Mouse (Mus musculus): ENCODE data around the gene Nipa1. TPM values are rescaled to one million over a fixed set of nuclear protein-coding genes. Genes with fewer than 3 reads are reported as not detected.

Nipa1 gene
- total RNA-seq, 2 experiments from 2014 or later = 65.4 to 66.1 TPM

DNA sequence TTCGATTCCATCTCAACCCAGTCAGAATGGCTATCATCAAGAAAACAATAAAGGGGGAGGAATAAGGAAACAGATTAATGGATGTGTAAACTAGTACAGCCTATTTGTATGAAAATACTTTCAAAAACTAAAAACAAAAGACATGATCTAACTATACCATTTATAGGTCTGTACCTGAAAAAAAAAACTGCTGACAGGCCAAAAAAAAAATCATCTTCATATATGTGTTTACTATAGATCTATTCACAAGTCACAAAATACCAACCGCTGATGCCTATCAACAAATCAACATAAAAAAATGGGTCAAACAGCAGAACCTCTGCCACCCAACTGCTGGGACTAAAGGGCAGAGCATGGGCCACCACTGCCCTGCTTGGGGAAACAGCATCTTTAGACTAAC lies 63.7 kb downstream of the Nipa1 start:
- intact Hi-C loops (cut with DNase I) = no loop called here
- DNase-seq = no peak

GRCm38 (mm10) chr7:55938341-55938740 lies 81.4 kb downstream of the Nipa1 start:
- DNase-seq = no peak
- intact Hi-C loops (cut with DNase I) = no loop called here

DNA sequence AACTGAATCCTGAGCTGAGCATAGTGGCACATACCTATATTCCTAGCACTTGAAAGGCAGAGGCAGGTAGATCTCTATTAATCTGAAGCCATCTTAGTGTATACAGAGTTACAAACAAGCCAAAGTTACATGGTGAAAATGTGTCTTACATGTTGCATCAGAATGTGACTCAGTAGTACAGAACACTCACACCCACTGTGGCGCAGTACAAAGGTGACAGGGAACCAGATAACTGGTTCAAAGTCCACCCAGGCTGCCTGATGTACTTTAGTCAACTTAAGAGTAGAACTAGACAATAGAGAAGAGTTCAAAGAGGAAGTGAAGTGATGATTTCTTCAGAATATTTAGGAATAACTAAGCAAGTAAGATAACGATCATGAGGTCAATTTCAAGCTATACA lies 84.7 kb downstream of the Nipa1 start:
- intact Hi-C loops (cut with DNase I) = no loop called here
- no peak for DNase-seq

GRCm38 (mm10) chr7:55928649-55929048 lies 91.1 kb downstream of the Nipa1 start:
- no peak for DNase-seq

More at GRCm38 (mm10) chr7:55928649-55929048, 91.1 kb downstream of the Nipa1 start:
- intact Hi-C loops (cut with DNase I) = no loop called here

Other genes starting within 250 kb of the Nipa1 start
- gene Tubgcp5, start 225.8 kb downstream of the Nipa1 start, total RNA-seq (2021) = 10 to 100 TPM; 28.4 to 29.0 TPM
- gene Cyfip1, start 178.2 kb downstream of the Nipa1 start, total RNA-seq (2021) = 10 to 100 TPM; 63.4 to 69.0 TPM
- 10 to 100 TPM; 43.1 to 52.5 TPM for gene Nipa2, start 57.5 kb downstream of the Nipa1 start, total RNA-seq (2021)
- gene Herc2, start 30.2 kb upstream of the Nipa1 start, total RNA-seq (2021) = 100 to 1,000 TPM; 130 to 131 TPM
- 1 to 10 TPM in 1 of 2 experiments, under 1 TPM in 1; 0.92 to 1.3 TPM for gene Oca2, start 219.8 kb upstream of the Nipa1 start, total RNA-seq (2021)